Mouse (Mus musculus) thymus, adult 2 months (tissue): Measurements from ENCODE around the gene Dclk1.

Experiments used
- CTCF ChIP-seq: fragments of 200-500 bp; IDR thresholded peaks from 2 replicates; pipeline ENCODE4 v1.5.1; 2012; ENCODE audit warnings: mild to moderate bottlenecking, control low read depth, low read length, moderate library complexity, borderline replicate concordance; ENCODE audit not compliant: control insufficient read depth, poor library complexity, insufficient read depth; ENCODE audit errors: extremely low read depth
- POLR2A ChIP-seq: fragments of 200-500 bp; IDR thresholded peaks from 2 replicates; pipeline ENCODE4 v1.6.1; 2012; ENCODE audit warnings: mild to moderate bottlenecking, low read length, control low read depth, moderate library complexity; ENCODE audit not compliant: control insufficient read depth, poor library complexity, insufficient read depth; ENCODE audit errors: extremely low read depth

GRCm38 (mm10) chr3:55279923-55280322 is 37.8 kb downstream of the Dclk1 start:
- TF ChIP-seq CTCF (no peak), POLR2A (no peak)
